Comparison of ENCODE assay signal across 13 mouse cellular contexts in genomic region chr2:70993740-70994139, GRCm38 (mm10).
"Had no signal": no experiment of that assay in that cellular context is flagged by ENCODE, and none has a peak within 500 bp of the region (broad histone marks: within the 10 kb centered on the region; RNA-seq: fewer than 3 reads in every experiment).

No protein-coding gene starts in this region.

- ATAC-seq: inflammation-experienced regulatory T-cells, adult 6 months; intestine, postnatal 0 days; midbrain, embryonic 16.5 days had no signal

- H3K4me1 ChIP-seq: limb, embryonic 12.5 days; stomach, embryonic 15.5 days had no signal

- H3K36me3 ChIP-seq: limb, embryonic 12.5 days; midbrain, embryonic 12.5 days; neural tube, embryonic 13.5 days; stomach, embryonic 15.5 days had no signal

- H3K9ac ChIP-seq: limb, embryonic 12.5 days; midbrain, embryonic 12.5 days; neural tube, embryonic 13.5 days; stomach, embryonic 15.5 days had no signal

- H3K4me2 ChIP-seq: limb, embryonic 12.5 days; midbrain, embryonic 12.5 days; neural tube, embryonic 13.5 days; stomach, embryonic 15.5 days had no signal

- DNase-seq: kidney, adult 8-10 months; kidney, postnatal 25 days; lung, postnatal 36 days; right cerebral cortex, postnatal 14 days; thymus, postnatal 4 days had no signal

- H3K9me3 ChIP-seq: limb, embryonic 12.5 days; megakaryocyte, embryonic 14.5 days; neural tube, embryonic 13.5 days; stomach, embryonic 15.5 days had no signal

- H3K27ac ChIP-seq: limb, embryonic 12.5 days; midbrain, embryonic 12.5 days; neural tube, embryonic 13.5 days; stomach, embryonic 15.5 days had no signal

- H3K27me3 ChIP-seq: limb, embryonic 12.5 days; megakaryocyte, embryonic 14.5 days; midbrain, embryonic 12.5 days; neural tube, embryonic 13.5 days; stomach, embryonic 15.5 days had no signal

- H3K4me3 ChIP-seq: limb, embryonic 12.5 days; megakaryocyte, embryonic 14.5 days; midbrain, embryonic 12.5 days; neural tube, embryonic 13.5 days; stomach, embryonic 15.5 days had no signal
